Mouse (Mus musculus) monocyte, adult 5-6 weeks (primary cell): Measurements from ENCODE around the gene Hck. TPM values are rescaled to one million over a fixed set of nuclear protein-coding genes. Genes with fewer than 3 reads are reported as not detected.
A peak's percentile ranks its signal among the peaks of the same experiment; 100 is the strongest.

Experiments used
- ATAC-seq: fragments of 153-309, 156-312 bp; replicated peaks from 2 replicates; pipeline ENCODE4 v1.8.0; 2017; ENCODE audit warnings: mild to moderate bottlenecking; ENCODE audit not compliant: low TSS enrichment, insufficient number of reproducible peaks, severe bottlenecking, poor library complexity, low FRiP score
- total RNA-seq: library from RNA; stranded (forward); fragments of 200-1000, 200-491, 200-594 nt; gene quantifications from 3 replicates; pipeline ENCODE4 v1.2.3, GENCODE M21; 2017

The Hck gene
- total RNA-seq, 1 experiment from 2014 or later: 550 TPM

DNA sequence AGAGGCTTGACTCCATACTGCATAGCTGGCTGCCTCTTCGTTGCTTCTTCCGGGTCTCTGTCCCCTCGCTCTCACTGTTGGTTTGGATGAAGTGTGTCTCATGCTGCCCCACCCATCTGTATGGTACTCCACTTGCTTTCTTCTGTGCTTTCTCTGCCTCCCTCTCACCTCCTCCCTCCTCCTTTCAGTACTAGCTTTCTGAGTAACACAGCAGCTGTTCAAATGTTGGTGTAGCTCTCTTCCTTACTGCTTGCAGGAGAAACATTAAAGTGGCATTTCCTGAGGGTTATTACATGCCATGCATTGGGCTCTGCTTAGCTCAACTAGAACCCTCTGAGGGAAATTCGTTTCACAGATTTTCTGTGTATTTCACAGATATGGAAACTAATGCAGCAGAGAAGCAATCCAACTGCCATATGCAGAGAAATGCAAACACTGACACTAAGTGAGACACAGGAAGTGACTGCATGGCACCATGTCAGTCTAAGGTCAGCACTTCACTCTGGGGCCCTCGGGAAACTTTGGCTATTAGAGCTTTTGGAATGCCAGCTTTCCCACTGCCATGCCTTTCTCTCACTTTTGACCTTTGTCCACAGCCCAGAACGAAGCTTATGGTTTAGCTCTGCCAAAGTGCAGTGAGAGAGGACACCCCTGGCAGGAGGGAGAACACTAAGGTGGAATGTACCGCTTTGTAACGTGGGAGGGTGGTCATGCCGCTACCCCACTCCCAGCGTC lies 71.0 kb downstream of the Hck start:
- no peak for ATAC-seq

DNA sequence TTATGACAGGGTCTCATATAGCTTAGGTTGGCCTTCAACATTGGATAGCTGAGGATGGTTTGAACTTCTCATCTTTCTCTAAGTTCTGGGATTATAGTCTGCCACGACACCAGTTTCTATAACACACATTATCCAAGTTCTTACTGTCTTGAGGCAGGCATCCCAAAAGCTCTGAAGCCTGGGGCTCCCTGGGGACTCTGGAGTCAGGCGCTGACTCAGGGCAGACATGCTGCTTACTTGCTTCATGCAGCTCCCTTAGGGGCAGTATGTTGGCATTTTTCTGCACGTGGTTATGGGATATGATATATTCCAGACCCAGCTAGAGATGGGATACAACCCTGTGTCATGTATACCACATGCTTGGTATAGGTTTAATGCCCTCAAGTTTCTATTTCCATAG lies 71.7 kb downstream of the Hck start:
- ATAC-seq: no peak

DNA sequence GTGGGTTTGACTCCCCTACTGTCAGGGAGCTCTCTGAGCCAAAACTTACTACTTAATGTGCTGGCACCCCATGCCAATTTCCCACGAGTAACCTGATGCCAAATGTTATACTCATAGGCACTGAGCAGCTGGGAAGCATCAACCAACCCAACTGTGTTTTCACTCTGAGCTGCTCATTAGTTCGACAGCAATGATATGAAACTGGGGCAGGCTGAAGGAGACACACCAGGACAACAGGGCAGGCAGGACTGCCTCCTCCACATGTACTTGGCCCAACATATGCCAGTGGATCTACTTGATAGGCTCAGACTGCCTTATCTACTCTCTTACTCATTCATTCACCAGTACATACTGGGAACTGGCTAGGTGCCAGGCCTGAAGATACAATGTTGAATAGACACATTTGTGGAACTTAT lies 77.9 kb downstream of the Hck start:
- no peak for ATAC-seq

DNA sequence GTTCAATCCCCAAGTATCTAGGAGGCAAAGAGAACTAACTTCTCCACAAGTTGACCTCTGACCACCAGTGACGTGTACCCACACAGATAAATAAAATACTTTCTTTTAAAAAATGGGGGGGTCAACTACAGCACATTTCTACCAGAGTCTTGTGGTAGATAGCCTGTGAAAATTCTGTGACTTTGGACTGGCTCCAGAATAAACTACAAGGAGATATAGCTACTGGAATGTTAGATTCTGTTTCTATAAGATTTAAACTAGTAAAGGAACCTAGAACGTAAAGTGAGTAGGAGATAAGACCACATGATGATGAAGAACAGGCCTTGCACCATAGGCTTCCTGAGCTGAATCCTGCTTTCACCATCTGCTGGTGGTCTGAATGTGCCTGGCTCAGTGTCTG lies 79.6 kb downstream of the Hck start:
- no peak for ATAC-seq

DNA sequence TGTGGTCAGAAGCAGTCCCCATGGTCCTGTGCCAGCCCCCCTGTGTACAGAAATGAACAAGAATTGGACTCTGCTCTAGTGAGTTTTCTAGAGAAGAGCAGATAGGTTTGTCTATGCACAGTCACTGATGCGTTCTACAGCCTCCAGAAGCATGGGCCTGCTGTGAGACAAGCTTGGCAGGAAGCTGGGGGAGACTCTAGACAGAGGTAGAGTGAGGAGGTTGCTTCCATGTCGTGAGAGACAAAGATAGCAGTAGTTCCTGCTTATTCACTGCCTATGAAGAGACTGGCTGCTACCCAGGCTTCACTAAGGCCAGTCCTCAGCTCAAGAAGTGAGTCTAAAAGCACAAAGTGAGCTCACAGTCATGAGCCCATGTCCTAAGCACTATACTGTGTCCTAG lies 83.0 kb downstream of the Hck start:
- ATAC-seq: no peak

DNA sequence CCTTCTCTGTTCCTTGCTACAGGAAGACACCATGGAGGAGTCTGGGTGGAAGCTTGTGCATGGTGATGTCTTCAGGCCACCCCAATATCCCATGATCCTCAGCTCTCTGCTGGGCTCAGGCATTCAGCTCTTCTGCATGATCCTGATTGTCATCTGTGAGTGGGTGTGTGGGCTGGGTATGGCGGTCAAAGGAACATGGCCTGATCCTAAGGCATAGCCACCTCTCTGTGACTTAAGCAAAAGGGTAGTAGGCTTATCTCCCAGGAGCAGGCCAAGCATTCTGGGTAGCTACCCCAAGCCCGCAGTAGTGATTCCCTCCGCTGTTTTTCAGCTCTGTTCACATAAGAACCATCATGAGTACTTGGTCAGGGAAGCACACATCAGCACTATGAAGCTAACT lies 86.0 kb downstream of the Hck start:
- ATAC-seq: no peak

DNA sequence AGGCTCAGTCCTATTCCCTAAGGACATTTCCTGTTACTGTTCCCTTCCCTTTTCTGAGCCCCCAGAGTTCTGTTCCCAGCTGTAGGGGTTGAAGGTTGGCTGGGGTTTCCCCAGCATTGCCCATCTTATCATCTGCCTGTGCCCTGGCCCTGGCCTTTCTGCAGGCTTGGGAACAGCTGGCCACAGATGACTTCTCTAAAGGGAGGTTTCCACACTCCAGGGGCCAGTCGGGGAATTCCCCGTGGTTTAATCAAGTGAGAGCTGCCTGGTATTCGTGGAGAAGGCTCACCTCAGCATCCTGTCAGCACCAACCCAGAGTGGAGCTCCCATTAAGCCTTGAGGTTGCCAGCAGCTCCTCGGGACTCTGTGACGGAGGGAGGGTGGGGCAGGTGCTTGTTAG lies 90.2 kb downstream of the Hck start:
- peak; percentile 82 for ATAC-seq

DNA sequence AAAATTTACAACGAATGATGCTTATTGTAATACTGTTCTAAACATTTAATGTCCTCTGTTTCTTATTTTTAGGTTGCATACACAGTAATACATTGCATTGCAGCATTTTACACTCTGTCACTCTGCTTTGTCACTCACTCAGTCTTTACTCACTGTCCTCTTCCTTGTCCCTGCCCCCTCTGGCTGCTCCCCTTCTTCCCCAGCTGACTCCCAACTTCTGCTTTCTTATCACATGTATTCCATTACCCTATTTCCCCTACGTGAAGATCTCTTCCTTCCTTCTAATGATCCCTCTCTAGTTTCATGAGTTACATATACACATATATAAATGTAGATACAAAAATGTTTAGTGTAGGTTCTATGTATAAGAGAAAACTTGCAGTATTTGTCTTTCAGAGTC lies 90.8 kb downstream of the Hck start:
- ATAC-seq: peak; percentile 57

Other genes with a start within 250 kb of the Hck start
- not detected in 3 replicates for gene Mylk2, start 197.1 kb upstream of the Hck start, total RNA-seq
- not detected in 3 replicates for gene Foxs1, start 175.3 kb upstream of the Hck start, total RNA-seq
- gene Dusp15, start 156.8 kb upstream of the Hck start, total RNA-seq: not detected in 3 replicates
- gene Ttll9, start 146.0 kb upstream of the Hck start, total RNA-seq: not detected in 3 replicates
- gene Pdrg1, start 93.0 kb upstream of the Hck start, total RNA-seq: 38.7 to 88.5 TPM (median 51.6 TPM) in 3 replicates
- gene Xkr7, start 76.6 kb upstream of the Hck start, total RNA-seq: not detected in 3 replicates
- not detected in 3 replicates for gene Ccm2l, start 42.5 kb upstream of the Hck start, total RNA-seq
- 97.2 to 110 TPM (median 108 TPM) in 3 replicates for gene Tm9sf4, start 52.8 kb downstream of the Hck start, total RNA-seq
- gene Tspyl3, start 117.0 kb downstream of the Hck start, total RNA-seq: 4.9 to 10.7 TPM (median 6.8 TPM) in 3 replicates
- 11.5 to 30.3 TPM (median 14.9 TPM) in 3 replicates for gene Plagl2, start 133.0 kb downstream of the Hck start, total RNA-seq
- 20.5 to 26.9 TPM (median 23.2 TPM) in 3 replicates for gene Pofut1, start 133.1 kb downstream of the Hck start, total RNA-seq
- 27.2 to 38.3 TPM (median 34.8 TPM) in 3 replicates for gene Kif3b, start 182.9 kb downstream of the Hck start, total RNA-seq
- gene Asxl1, start 237.4 kb downstream of the Hck start, total RNA-seq: 30.4 to 36.5 TPM (median 34.3 TPM) in 3 replicates